Mouse (Mus musculus): ENCODE measurements around the gene Trim29. TPM values are rescaled to one million over a fixed set of nuclear protein-coding genes. Genes with fewer than 3 reads are reported as not detected.
A peak's percentile ranks its signal among the peaks of the same experiment; 100 is the strongest.

Trim29 gene
- polyA plus RNA-seq, 1 experiment = 2.9 TPM

DNA sequence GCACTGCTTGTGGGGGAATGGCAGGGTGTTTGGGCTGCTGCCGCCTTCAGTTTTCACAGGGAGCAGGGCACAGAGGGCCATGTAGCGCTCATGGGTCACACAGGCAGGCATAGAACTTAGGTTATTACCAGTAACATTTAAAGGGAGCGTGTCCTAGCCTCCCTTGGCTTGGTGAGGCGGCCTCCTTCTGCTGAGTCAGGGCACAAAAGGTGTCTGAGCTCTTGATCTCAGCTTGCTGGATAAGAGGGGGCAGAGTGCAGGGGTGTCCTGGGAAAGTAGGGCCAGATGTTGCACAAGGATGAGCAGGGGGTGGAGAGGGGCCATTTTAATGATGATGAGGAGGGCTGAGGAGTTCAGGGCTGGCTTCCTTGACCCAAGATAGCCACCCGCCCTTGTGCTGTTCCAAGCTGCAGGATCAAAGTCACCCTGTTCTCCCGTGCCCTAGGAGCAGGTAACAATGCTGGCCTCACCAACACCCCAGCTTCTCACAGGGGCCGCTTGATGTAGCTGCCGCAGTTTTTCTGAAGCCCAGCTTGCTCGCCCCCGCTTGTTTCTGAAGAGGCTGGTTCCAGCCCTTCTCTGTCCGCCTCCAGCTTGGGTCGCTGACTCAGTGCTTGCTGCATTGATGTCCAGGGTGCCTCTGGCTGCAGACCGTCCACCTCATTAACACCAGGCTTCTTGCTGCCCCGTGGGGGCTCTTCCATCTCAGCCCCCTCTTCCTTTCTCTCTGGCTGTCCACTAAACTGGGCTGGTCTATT, 38.7 kb upstream of the Trim29 start:
- TF ChIP-seq CTCF (IDR thresholded peaks at IDR 0.05; ENCODE audit: borderline replicate concordance, extremely low read depth, insufficient read depth, insufficient read length) (no peak), POLR2A (IDR thresholded peaks at IDR 0.05; ENCODE audit: borderline replicate concordance, extremely low read depth, insufficient read depth, insufficient read length, poor library complexity, severe bottlenecking) (no peak)
- DNase-seq (ENCODE audit: low read depth) = no peak

GRCm38 (mm10) chr9:43273735-43274134, 36.9 kb upstream of the Trim29 start:
- DNase-seq (ENCODE audit: low read depth) = no peak
- TF ChIP-seq POLR2A (IDR thresholded peaks at IDR 0.05; ENCODE audit: borderline replicate concordance, extremely low read depth, insufficient read depth, insufficient read length, poor library complexity, severe bottlenecking) (no peak), CTCF (IDR thresholded peaks at IDR 0.05; ENCODE audit: borderline replicate concordance, extremely low read depth, insufficient read depth, insufficient read length) (no peak)

DNA sequence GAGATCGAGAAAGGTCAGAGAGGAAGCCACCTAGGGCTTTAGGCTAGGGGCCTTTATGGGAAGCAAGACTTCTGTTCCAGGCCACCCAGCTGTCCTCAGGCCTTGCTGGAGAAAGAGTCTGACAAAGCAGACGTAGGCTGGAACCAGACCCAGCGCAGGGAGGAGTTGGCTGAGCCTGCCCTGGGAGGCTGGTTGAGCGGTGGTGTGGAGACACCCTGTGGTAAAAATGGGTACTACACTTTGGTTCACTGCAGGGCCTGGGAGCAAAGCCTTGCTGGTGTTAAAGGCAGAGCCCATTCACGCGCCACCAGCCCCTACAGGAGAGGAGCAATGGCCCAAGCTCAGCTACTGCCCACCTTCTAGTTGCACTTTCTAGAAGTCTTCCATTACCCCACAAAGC, 26.4 kb upstream of the Trim29 start:
- peak; percentile 91 for DNase-seq (ENCODE audit: low read depth)
- TF ChIP-seq POLR2A (IDR thresholded peaks at IDR 0.05; ENCODE audit: borderline replicate concordance, extremely low read depth, insufficient read depth, insufficient read length, poor library complexity, severe bottlenecking) (no peak), CTCF (IDR thresholded peaks at IDR 0.05; ENCODE audit: borderline replicate concordance, extremely low read depth, insufficient read depth, insufficient read length) (peak; percentile 98)

DNA sequence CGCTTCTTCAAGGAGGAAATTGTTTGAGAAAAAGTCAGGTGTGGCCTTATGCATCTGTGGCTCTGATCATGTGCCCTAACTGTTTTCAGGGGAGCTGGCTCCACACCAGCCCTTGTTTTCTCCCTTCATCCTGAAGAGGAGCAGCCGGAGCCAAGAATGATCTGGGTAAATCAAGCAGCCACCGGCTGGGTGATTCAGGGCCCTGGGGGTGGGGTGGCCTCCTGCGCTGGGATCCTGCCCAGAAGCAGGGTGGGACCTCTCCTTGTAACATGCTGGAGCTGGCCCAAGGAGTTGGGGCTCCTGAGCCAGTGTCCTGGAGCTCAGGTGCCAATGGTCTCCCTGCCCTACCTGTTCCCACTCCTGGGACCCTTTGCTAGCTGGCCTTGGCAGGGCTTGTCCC, 25.4 kb upstream of the Trim29 start:
- DNase-seq (ENCODE audit: low read depth) = no peak
- TF ChIP-seq CTCF (IDR thresholded peaks at IDR 0.05; ENCODE audit: borderline replicate concordance, extremely low read depth, insufficient read depth, insufficient read length) = no peak
- no peak for TF ChIP-seq POLR2A (IDR thresholded peaks at IDR 0.05; ENCODE audit: borderline replicate concordance, extremely low read depth, insufficient read depth, insufficient read length, poor library complexity, severe bottlenecking)

- TF ChIP-seq POLR2A (IDR thresholded peaks at IDR 0.05; ENCODE audit: borderline replicate concordance, extremely low read depth, insufficient read depth, insufficient read length, poor library complexity, severe bottlenecking) (no peak), CTCF (IDR thresholded peaks at IDR 0.05; ENCODE audit: borderline replicate concordance, extremely low read depth, insufficient read depth, insufficient read length) (peak; percentile 99)
- DNase-seq (ENCODE audit: low read depth) = peak; percentile 78
Measured at GRCm38 (mm10) chr9:43286870-43287269, 23.8 kb upstream of the Trim29 start.

DNA sequence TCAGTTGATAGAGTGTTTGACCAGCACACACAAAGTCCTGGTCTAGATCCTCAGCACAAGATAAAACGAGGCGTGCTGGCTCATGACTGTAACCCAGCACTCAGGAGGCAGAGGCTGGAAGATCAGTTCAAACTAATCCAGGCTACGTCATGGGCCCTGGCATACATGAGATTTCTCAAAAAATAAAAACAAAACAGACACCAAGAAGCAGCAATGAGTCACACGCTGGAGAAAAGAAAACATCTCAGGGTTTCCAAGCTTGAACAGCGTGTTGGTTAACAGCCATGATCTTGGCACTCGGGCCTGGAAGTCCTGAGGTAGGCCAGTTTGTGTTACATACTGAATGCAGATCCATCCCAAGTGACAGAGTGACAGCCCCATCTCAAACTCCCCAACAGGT, 17.6 kb upstream of the Trim29 start:
- no peak for DNase-seq (ENCODE audit: low read depth)
- no peak for TF ChIP-seq CTCF (IDR thresholded peaks at IDR 0.05; ENCODE audit: borderline replicate concordance, extremely low read depth, insufficient read depth, insufficient read length)
- TF ChIP-seq POLR2A (IDR thresholded peaks at IDR 0.05; ENCODE audit: borderline replicate concordance, extremely low read depth, insufficient read depth, insufficient read length, poor library complexity, severe bottlenecking) = no peak

DNA sequence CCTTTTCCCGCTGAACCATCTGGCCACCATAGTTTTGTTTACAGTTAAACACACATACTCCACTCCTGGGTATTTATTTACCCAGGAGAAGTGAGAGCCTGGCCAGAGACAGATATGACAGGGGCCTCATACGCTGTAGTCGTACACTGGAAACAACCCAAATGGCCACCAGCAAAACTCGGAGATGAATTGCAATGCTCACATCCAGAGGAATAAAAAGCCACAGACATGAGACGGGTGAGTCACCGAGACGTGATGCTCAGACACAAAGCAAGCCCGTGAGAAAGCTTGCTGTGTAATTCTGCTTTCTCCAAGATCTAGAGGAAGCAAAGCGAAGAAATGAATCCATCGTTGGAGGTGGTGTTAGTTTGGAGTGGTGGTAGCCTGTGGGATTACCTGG, 10.3 kb upstream of the Trim29 start:
- TF ChIP-seq POLR2A (IDR thresholded peaks at IDR 0.05; ENCODE audit: borderline replicate concordance, extremely low read depth, insufficient read depth, insufficient read length, poor library complexity, severe bottlenecking) (no peak), CTCF (IDR thresholded peaks at IDR 0.05; ENCODE audit: borderline replicate concordance, extremely low read depth, insufficient read depth, insufficient read length) (no peak)
- no peak for DNase-seq (ENCODE audit: low read depth)

DNA sequence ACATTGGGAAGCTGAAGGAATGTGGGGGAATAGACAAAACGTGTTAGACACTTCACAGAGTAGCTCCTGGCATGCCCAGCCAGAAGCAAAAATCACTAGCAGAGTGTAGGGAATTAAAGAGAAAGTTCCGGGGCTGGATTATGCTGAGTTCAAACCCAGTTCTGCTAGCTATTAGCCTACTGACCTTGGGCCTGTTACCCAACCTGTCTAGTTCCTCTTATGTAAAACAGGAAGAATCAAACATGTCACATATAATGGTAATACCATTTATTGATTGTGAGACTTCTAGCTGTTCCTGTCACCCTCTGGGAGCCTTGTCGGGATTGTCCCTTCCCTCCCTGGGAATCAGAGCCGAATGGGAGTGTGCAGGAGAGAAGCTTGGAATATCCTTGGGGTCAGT, 7.7 kb upstream of the Trim29 start:
- DNase-seq (ENCODE audit: low read depth) = no peak
- no peak for TF ChIP-seq CTCF (IDR thresholded peaks at IDR 0.05; ENCODE audit: borderline replicate concordance, extremely low read depth, insufficient read depth, insufficient read length)
- TF ChIP-seq POLR2A (IDR thresholded peaks at IDR 0.05; ENCODE audit: borderline replicate concordance, extremely low read depth, insufficient read depth, insufficient read length, poor library complexity, severe bottlenecking) = no peak

DNA sequence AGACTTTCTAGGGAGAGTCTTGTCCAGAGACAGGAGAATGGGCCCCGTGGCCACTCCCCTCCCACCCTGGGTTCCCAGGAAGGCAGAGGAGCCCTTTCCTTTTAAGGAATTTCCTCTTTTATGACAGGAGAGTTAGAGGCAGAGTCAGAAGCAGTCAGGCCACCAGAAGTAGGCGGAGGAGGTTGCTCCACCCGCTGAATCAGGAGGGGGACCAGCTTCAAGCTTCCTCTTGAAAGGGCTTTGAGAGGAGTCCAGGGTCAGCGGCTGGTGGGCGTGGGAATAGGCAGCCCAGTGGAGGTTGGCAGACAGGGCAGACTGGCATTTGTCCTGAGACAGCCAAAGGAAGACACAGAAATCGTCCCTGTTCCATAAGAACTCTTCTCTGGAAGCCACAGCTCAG, 4.8 kb upstream of the Trim29 start:
- DNase-seq (ENCODE audit: low read depth) = no peak

GRCm38 (mm10) chr9:43309087-43309872, 1.4 kb upstream of the Trim29 start:
- no peak for DNase-seq (ENCODE audit: low read depth)
- no peak for TF ChIP-seq POLR2A (IDR thresholded peaks at IDR 0.05; ENCODE audit: borderline replicate concordance, extremely low read depth, insufficient read depth, insufficient read length, poor library complexity, severe bottlenecking)
- no peak for TF ChIP-seq CTCF (IDR thresholded peaks at IDR 0.05; ENCODE audit: borderline replicate concordance, extremely low read depth, insufficient read depth, insufficient read length)

More for the DNA sequence above, 4.8 kb upstream of the Trim29 start:
- TF ChIP-seq CTCF (IDR thresholded peaks at IDR 0.05; ENCODE audit: borderline replicate concordance, extremely low read depth, insufficient read depth, insufficient read length) (no peak), POLR2A (IDR thresholded peaks at IDR 0.05; ENCODE audit: borderline replicate concordance, extremely low read depth, insufficient read depth, insufficient read length, poor library complexity, severe bottlenecking) (no peak)

DNA sequence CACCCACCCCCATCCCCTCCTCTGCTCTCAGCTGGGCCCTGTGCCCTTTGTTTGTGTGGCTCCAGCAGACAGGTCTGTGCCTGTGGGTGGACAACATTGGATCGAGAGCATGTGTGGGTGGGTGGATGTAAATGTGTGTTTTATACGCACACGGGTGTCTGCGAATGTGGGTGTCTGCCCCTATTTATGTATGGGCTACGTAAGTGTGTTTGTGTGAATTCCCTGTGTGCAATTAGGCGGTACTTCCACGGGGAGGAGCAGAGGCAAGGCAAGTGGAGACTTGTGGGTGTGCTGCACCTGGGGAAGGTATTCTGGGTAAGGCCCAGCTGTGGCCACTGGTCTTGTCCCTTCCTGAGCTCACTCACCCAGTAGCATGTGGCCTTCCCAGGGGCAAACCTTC, 1.5 kb downstream of the Trim29 start:
- no peak for DNase-seq (ENCODE audit: low read depth)
- TF ChIP-seq POLR2A (IDR thresholded peaks at IDR 0.05; ENCODE audit: borderline replicate concordance, extremely low read depth, insufficient read depth, insufficient read length, poor library complexity, severe bottlenecking) (no peak), CTCF (IDR thresholded peaks at IDR 0.05; ENCODE audit: borderline replicate concordance, extremely low read depth, insufficient read depth, insufficient read length) (no peak)

Measured in brain, embryonic 14.5 days (tissue).